Mouse (Mus musculus): ENCODE results near the gene Plekhg1.

Gene Plekhg1

DNA sequence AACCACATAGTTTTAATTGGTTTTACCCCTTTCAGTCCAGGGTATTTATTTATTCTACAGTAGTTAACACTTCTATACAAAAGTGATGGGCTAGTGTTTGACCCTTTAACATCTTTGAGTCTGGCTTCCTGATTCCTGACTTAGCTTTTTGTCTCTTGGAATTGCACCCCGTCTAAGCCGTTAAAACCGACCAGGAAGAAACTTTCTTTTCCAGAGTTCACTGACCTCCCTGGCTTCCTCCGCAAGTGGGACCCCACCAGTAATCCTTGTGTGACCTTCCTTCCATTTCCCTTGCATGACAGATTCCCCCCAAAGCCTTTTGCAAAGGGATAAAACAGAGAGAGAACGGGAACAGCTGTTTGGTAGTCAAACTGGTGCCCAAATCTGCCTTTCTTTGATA is 1.6 kb downstream of the Plekhg1 start:
- DNase-seq (ENCODE audit: low spot score in 2 of 2) = no peak

GRCm38 (mm10) chr10:3743069-3743468 is 2.9 kb downstream of the Plekhg1 start:
- DNase-seq (ENCODE audit: low spot score in 2 of 2) = no peak

- no peak for DNase-seq (ENCODE audit: low spot score in 2 of 2)
These were observed 3.7 kb downstream of the Plekhg1 start for GRCm38 (mm10) chr10:3743826-3744225.

GRCm38 (mm10) chr10:3746794-3747518 is 6.8 kb downstream of the Plekhg1 start:
- no peak for DNase-seq (ENCODE audit: low spot score in 2 of 2)

- DNase-seq (ENCODE audit: low spot score in 2 of 2) = no peak
These were observed 9.4 kb downstream of the Plekhg1 start for GRCm38 (mm10) chr10:3749580-3749979.

- no peak for DNase-seq (ENCODE audit: low spot score in 2 of 2)
These were observed 21.8 kb downstream of the Plekhg1 start for GRCm38 (mm10) chr10:3761992-3762391.

DNA sequence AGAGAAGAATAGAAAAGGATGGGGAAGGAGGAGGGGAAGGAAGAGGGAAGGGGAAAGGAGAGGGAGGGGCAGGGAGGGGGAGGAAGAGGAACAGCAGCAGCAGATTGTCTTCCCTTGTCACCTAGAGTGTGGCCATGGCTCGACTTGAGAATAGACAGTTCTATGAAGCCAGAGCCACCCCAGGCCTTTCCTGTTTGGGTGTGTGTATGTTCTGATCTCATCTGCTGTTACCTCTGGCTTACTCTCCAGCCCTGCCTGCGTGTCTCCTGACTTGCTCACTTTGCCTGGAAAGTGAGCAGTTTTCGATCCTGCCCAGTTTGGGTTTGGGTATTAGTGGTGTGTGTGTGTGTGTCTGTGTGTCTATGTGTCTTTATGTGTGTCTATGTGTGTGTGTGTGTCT is 23.0 kb downstream of the Plekhg1 start:
- no peak for DNase-seq (ENCODE audit: low spot score in 2 of 2)

- no peak for DNase-seq (ENCODE audit: low spot score in 2 of 2)
These were observed 29.0 kb downstream of the Plekhg1 start for GRCm38 (mm10) chr10:3769131-3769530.

DNA sequence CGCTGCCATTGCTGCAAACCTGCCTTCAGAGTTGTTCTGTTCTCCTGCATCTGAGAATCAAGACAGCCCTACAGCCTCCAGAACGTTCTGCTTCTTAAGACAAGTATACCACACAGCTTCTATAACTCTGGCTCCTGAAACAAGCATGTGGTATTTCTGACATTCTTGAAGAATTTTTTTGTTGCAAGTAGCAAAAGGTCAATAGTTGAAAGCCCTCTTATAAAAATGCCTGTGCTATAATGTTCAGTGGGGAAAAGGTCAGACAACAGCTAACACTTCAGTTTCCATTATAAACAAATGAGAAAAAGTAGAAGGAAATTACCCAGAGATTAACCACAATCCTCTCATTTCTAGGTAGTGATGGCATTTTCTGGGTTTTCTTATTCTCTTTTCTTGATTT is 34.2 kb downstream of the Plekhg1 start:
- no peak for DNase-seq (ENCODE audit: low spot score in 2 of 2)

DNA sequence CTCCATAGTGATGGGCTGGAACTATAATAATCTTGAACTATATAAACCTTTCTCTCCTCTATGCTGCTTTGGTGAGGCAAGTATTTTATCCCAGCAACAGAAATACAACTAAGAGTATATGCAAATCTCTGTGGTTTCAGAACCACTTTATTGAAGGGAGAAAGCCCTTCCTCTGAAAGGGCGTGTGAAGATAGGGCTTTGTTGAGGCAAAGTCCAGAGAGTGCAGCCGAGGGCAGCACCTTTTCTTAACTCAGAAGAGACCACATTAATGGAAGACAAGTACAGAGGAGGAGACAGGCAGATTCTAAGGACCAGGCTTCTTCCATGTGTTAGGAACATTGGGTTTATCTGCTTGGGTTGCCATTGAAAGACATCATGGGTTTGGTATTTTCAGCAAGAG is 36.6 kb downstream of the Plekhg1 start:
- no peak for DNase-seq (ENCODE audit: low spot score in 2 of 2)

DNA sequence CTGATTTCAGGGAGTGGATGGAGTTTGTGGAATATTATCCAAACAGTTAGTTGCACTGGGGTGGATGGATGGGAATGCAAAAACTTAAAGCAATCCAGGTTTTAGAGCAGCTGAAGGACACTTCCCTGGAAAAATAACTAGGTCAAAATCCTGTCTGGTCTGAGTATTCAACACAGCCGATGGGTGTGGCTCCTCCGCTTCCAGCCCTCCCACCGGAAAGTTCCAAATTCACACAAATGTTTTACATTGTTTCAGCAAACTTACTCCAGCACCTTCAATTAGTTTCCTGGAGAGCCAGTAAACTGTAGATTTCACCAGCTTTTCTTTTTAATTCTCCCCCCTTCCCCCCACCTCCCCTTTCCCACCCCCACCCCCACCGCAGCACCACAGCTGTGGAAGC is 45.2 kb downstream of the Plekhg1 start:
- no peak for DNase-seq (ENCODE audit: low spot score in 2 of 2)

DNA sequence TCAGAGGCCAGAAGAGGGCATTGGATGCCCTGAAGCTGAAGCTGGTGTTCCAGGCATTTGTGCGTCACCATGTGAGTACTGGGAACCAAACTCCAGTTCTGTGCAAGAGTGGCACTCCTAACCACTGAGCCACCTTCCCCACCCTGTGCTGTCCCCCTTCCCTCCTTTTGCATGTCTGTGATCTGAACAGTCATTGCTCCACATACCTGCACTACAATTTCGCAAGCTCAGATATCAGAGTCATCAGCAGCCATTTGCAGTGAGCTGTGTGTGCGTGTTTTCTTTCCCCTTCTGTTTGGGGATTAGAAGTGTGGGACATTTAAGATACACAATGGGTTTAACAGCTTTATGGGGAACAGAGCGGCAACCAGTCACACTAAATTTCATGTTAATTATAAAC is 46.4 kb downstream of the Plekhg1 start:
- no peak for DNase-seq (ENCODE audit: low spot score in 2 of 2)

DNA sequence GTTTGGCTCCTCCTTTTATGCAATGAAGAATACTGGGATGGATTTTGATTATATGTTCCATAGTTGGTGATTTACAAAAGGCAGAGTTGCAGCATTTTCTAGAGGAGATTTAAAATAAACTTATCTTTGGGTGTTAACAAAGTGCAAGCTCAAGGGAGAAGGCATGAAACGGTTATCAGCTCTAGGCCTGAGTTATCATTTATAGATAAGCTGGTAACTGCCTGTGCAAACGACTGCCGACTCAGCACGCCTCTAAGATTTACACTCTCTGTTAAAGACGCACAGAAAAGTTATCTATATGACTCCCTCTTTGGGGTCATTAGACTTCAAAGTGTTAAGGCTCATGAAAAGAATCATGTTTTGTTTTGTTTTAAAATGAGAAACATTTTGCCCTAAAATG is 46.8 kb downstream of the Plekhg1 start:
- DNase-seq (ENCODE audit: low spot score in 2 of 2) = no peak

DNA sequence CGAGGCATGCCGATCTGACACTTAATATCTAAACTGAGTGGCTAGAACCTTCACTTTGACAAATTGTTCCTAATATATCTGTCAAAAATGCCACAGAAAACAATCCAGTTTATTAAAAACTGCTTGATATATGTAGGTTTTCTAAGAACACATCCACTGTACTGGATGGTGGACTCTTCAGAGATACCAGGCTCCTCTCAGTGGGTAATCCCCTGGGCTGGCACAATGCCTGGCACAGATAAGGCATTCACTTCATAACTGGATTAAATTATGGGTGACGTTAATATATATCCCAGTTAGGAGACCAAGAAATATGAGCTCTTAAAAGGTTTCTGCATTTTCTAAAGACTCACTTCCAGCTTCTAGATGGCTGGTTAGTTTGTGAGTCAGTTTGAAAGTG is 53.7 kb downstream of the Plekhg1 start:
- peak in 1 of 2 experiments; percentile 4 for DNase-seq (ENCODE audit: low spot score in 2 of 2)

DNA sequence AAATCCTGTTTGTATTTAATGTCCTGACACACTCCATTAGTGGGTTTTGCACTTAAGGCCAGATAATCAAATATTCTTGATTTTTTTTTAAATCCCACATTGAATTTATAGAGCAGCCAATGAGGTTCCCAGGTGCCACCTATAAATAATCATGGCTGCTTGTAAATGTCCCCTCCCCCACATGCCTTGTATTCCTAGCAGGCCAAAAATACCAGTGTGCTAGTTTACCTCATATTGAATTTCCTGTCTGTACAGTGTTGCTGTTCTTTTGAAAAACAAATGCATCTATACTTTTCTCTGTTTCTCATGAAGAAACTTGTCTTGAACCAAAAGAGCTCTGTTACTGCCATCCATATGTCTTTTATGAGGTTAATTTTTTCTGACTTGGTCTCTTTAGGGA is 59.3 kb downstream of the Plekhg1 start:
- no peak for DNase-seq (ENCODE audit: low spot score in 2 of 2)

GRCm38 (mm10) chr10:3801254-3801653 is 61.1 kb downstream of the Plekhg1 start:
- DNase-seq (ENCODE audit: low spot score in 2 of 2) = no peak

GRCm38 (mm10) chr10:3805334-3805733 is 65.2 kb downstream of the Plekhg1 start:
- no peak for DNase-seq (ENCODE audit: low spot score in 2 of 2)

DNA sequence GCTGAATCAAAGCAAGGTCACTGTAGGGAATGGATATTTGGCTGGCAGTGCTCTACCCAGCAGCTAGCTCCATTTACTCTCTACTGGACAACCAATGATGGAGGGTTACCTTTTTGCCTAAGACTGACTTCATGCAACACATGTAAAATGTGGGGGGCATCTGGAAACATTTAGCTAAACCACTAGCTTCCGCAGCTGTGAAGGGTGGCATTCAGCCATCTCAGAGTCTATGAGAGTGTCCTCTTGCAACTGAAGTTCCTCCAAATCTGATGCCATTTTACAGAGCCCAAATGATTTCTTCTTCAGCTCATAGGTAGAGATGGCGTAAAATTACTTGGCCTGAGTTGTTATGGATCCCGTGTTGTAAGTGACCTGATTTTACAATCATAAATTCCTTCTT is 67.8 kb downstream of the Plekhg1 start:
- DNase-seq (ENCODE audit: low spot score in 2 of 2) = no peak

DNA sequence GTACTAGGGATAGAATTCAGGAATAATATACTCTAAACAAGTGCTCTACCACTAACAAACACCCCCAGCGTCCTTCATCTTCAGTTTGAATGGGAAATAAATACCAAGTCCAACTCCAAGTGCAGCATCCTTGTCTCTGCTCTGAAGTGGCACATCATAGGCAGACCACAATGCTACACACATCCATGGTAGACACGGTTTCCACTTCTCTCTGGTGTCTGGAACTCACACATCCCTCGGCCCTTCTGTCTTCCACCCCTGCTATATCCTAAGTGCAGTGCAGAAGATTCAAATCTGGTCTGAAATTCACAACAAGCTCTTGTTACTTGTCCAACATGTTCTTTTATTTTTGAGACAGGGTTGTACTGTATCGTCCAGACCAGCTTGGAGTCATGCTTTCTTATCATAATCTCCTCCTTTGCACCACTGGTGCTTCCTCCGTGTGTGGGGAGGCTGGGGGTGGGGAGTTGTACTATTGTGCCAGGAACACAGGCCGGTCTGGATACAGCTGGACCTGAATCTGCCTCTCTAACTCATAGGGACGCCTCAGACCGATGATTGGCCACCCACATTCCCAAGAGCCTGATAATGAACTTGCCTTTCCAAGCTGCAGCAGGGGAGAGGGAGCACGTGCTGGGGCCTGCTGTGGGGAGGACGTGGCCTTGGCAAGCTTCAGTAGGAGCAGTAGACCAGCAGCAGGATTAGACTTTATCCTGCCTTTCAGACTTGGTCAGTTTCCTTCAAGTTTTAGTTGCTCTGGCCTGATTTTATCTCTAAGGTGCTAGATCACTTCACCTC is 70.5 kb downstream of the Plekhg1 start:
- DNase-seq (ENCODE audit: low spot score in 2 of 2) = no peak

- no peak for DNase-seq (ENCODE audit: low spot score in 2 of 2)
These were observed 79.0 kb downstream of the Plekhg1 start for GRCm38 (mm10) chr10:3818940-3819701.

DNA sequence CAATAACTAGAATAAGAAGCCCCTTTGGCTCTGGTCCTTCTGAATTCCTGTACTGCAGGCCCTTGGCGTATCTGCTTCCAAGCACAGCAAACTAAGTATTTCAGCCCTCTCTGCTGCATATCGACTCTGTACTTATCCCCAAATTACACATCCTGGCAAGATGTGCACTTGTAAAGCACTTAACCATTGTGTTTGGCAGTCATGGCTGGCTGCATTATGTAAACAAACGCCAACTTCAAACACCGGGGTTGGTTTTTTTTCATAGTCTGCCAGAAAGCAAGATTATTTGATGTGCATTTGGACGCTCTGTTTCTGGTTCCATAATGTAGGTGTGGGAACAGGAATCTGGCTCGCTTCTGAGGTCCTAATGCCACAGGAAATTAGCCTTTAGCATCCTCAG is 83.7 kb downstream of the Plekhg1 start:
- DNase-seq (ENCODE audit: low spot score in 2 of 2) = no peak

DNA sequence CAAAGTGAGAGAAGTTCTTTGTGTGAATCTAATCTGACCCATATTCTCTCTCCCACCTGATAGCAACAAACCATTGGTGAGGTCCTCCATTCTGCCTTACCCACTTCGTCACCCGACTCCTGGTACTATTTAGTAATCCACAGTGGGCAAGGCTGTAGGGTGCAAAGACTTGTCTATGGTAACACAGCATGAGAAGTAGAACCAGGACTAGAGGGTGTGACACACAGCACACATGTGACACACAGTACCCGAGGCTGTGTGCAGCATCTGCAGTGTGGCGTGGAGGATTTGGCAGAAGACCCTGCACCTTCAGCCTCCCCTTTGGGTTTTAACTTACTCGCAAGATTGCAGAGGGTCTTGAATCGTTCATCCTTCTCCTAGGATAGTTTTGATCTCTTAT is 85.9 kb downstream of the Plekhg1 start:
- DNase-seq (ENCODE audit: low spot score in 2 of 2) = no peak

- no peak for DNase-seq (ENCODE audit: low spot score in 2 of 2)
These were observed 87.2 kb downstream of the Plekhg1 start for GRCm38 (mm10) chr10:3827368-3827767.

Measured in cerebellum, postnatal 4 days (tissue).